Mouse (Mus musculus): ENCODE results near the gene Spata13. TPM values are rescaled to one million over a fixed set of nuclear protein-coding genes. Genes with fewer than 3 reads are reported as not detected.

The Spata13 gene
- polyA plus RNA-seq, 1 experiment from 2014 or later: 50.4 TPM

GRCm38 (mm10) chr14:60777485-60777919, 143.7 kb downstream of the Spata13 start:
- peak; percentile 44 for DNase-seq (ENCODE audit: low spot score)

GRCm38 (mm10) chr14:60779198-60779597, 145.4 kb downstream of the Spata13 start:
- DNase-seq (ENCODE audit: low spot score): no peak

- no peak for DNase-seq (ENCODE audit: low spot score)
These were observed 148.4 kb downstream of the Spata13 start for GRCm38 (mm10) chr14:60782121-60782656.

GRCm38 (mm10) chr14:60783196-60783595, 149.4 kb downstream of the Spata13 start:
- no peak for DNase-seq (ENCODE audit: low spot score)

- DNase-seq (ENCODE audit: low spot score): peak; percentile 92
These were observed 150.9 kb downstream of the Spata13 start, which contains the start of gene Mipep for GRCm38 (mm10) chr14:60784427-60785315. Gene Mipep (plus strand): TSS chr14:60784573.

GRCm38 (mm10) chr14:60790103-60790502, 156.3 kb downstream of the Spata13 start:
- peak; percentile 60 for DNase-seq (ENCODE audit: low spot score)

- DNase-seq (ENCODE audit: low spot score): no peak
These were observed 163.0 kb downstream of the Spata13 start for GRCm38 (mm10) chr14:60796600-60797322.

GRCm38 (mm10) chr14:60797596-60797995, 163.8 kb downstream of the Spata13 start:
- DNase-seq (ENCODE audit: low spot score): no peak

GRCm38 (mm10) chr14:60798721-60799120, 164.9 kb downstream of the Spata13 start:
- no peak for DNase-seq (ENCODE audit: low spot score)

- peak; percentile 67 for DNase-seq (ENCODE audit: low spot score)
These were observed 166.2 kb downstream of the Spata13 start for GRCm38 (mm10) chr14:60799762-60800728.

- DNase-seq (ENCODE audit: low spot score): no peak
These were observed 168.2 kb downstream of the Spata13 start for GRCm38 (mm10) chr14:60802026-60802425.

GRCm38 (mm10) chr14:60804978-60805377, 171.2 kb downstream of the Spata13 start:
- no peak for DNase-seq (ENCODE audit: low spot score)

GRCm38 (mm10) chr14:60805871-60806270, 172.1 kb downstream of the Spata13 start:
- no peak for DNase-seq (ENCODE audit: low spot score)

- DNase-seq (ENCODE audit: low spot score): no peak
These were observed 173.1 kb downstream of the Spata13 start for GRCm38 (mm10) chr14:60806891-60807344.

GRCm38 (mm10) chr14:60809881-60810280, 176.1 kb downstream of the Spata13 start:
- no peak for DNase-seq (ENCODE audit: low spot score)

- no peak for DNase-seq (ENCODE audit: low spot score)
These were observed 177.7 kb downstream of the Spata13 start for GRCm38 (mm10) chr14:60811547-60811946.
